Mouse (Mus musculus) cerebellum, adult 11-12 months (tissue): ENCODE results near the gene Pard6b.
"Not testable (repeated sequence)": the region's sequence is repeated elsewhere in the genome, so short reads cannot be mapped to it uniquely, and the experiment has no call there.

Experiments used
- DNase-seq: peaks from one replicate; pipeline ENCODE4 v3.0.0; 2022

Gene Pard6b

DNA sequence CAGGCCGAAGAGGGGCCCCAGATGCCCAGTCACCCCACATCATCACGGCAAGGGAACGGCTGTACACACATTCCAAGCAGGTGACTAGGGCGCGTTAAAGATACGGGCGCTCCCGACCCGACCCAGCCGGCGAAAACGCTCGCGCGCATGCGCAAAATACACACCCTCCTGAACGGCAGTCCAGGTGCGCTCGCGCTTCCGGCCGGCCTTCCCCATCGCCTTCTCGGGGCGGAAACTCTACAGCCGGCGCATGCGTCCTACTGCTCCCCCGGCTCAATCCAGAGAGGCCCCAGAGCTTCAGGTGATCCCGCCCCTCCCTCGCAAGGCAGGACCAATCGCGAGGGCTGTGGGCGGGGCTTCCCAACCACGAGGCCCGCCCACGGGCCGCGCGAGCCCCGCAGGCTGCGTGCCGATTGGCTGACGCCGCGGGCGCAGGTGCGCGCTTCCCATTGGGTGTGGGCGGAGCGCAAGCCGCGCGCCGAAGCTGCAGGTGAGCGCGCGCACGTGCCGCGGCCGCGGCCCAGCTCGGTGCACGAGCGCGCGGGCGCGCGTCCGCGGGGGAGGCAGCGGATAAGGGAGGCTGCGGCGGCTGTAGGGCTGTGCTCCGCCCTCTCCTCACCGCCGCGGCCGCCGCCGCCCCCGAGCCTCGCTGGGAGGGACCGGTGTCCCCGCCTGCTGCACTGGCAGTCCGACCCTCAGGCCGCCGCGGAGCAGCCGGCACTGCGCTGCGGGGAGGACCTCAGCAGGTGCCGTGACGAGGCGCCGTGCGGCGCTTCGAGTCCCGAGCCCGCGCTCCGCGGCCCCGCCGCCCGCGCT, at the start of gene Pard6b:
Pard6b (plus strand) TSS at position 574 of the 816 bp plus-strand sequence.
- DNase-seq, result peak; percentile 100

DNA sequence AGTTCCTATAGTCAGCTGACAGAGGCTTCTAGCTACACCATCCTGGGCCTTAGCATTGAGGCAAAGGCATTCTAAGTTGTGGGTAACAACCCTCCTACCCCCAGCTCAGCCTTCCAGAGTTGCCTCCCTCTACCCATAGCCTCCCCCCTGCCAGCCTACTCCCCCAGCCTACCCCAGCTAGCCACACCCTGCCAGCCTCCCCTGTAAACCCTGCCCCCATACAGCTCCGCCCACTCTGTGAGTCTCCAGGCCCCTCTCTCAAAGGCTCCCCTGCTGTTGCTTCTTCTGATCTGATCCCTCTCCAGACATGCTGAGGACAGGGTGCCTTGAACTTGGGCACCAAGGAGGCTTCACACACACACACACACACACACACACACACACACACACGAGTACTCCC, 49.0 kb upstream of the Pard6b start:
- DNase-seq, result no peak

DNA sequence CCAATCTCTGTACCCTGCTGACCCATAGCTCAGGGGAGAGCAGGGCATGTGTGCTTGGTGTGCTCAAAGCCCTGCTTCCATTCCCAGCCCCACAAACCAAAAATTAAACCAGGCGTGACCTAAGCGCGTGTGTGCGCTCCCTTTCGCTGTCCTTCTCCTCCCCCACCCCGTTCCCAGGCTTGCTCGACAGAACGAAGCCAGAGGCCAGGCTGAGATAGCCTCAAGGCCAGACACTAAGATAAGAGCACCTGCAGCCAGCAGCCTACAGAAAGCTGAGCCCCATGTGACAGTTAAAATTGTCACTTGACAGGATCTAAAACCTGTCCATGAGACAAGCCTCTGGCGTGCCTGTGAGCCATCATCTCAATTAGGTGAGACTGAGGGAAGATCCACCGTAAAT, 46.9 kb upstream of the Pard6b start:
- no peak for DNase-seq

DNA sequence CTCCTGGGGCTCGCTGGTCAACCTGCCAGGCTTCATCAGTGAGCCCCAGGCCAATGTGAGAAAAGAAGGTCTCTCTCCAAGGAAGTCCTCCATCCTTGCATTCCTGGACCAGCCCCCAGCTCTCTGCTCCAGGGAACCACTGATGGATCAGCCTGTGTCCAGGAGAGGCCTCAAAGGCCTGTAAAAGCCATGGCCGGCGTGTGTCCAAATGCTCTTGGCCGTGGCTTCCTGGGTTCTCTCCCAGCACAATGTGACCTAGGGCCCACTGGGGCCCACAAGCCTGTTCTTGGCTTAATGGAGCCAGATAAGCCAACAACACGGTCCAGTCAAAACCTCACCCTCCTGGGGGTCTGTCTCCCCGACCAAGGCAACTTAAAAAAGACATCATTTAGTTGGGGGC, 44.9 kb upstream of the Pard6b start:
- no peak for DNase-seq

DNA sequence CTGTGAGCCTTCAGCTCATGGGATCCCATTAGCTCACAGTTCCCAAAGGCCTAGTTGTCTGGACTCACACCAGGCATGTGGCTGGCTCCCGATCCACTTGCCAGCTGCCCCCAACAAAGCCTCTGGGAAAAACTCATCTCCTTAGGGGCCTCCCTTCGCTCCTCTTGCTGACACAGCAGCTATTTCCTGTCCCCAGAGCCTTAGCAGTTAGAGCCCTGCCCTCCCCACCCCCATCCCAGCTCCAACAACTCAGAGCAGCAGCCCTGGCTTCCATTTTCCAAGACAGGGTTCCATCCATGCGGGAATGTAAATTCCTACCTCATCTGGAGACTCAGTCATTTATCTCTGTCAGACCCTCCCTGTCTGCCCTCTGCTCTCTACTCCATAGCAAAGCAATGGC, 43.7 kb upstream of the Pard6b start:
- no peak for DNase-seq

DNA sequence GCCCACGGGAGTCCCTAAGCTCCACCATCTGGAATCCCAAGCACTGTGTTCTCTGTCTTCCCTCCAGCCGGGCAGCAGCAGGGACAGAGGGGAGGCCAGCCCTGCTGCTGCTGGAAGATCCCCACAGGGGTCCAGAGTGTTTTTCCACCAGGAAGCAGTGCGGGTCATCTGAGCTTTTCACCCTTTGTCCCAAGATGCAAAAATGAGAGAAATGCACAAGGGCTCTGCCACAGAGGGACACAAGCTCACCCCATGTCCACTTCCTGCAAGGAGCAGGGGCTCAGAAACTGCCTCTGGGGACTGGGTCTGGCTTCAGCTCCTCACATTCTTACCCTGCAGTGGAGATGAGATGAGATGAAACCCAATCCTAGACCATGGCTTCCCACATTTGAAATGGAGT, 40.1 kb upstream of the Pard6b start:
- no peak for DNase-seq

DNA sequence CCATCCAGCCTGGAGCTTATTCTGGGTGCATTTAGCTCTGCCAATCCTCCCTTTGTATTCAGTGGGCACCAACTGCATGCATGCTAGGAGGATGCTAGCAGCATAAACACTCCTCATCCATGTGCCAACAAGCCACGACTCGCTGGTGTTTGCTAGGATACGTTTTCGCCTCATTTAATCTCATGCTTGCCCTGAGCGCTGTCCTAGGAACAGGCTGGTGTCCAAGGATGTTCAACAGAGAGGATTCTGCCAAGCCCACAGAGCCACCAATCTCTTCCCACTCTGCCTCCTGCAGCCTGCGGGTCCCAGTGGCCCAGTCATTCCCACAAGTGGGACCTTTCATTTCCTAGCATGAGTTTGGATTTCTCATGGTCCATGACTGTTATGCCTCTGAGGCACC, 38.8 kb upstream of the Pard6b start:
- peak; percentile 13 for DNase-seq

DNA sequence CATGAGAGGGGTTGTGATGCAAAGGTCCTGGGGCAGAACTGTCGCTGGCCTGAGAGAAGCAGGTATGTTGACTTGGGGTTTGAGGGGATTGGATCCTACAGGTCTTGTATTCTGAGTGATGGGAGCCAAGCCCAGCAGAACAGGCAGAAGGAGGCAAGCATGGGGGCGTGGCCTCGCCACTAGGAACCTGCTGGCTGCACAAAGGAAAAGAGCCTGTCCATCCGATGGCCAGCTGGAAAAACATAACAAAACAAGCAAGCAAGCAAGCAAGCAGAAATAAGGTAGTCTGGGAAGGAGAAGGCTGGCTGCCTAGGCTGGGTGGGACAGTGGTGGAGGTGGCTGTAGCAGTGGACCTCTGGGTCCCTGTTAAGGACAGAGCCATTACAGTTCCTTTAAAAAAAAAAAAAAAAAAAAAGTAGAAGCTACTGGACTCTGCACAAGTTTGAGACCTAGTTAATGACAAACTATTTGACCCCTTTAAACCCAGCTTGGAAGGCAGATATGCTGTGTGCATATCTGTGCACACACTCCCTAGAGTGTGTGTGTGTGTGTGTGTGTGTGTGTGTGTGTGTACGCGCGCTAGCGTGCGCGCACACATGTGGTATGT, 36.0 kb upstream of the Pard6b start:
- no peak for DNase-seq

DNA sequence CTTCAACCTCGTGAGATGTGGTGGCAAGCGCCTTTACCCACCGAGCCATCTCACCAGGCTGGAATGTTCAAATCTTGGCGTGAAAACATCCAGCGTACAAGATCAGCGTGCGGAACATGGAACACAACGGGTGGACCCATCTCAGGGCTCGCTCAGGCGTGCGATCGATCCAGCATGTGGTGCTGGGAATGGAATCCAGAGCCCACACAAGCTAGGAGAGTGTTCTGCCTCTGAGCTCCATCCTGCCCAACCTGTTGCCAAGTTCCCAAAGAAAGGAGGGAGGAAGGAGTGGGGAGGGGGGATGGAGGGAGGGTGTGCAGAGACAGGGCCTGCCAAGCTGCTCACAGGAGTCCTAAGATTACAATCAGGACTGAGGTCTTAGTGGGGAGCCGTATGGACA, 35.4 kb upstream of the Pard6b start:
- no peak for DNase-seq

DNA sequence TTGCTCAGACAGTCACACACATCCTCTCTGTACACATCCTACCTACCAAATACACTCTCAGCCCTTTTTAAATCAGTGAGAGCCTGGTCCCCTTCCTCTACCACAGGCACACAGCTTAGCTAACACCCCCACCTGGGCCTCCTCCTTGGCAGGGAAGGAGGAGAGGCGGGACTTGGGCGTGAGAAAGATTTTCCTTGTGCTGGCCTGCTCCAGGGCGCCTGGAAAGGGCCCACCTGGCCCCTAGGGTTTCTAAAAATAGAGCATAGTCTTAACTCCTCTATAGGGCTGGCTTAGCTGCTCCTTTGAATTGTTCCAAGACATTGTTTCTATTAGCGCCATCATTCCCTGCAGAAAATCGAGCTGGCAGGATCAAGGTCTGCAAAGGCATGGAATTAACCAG, 35.0 kb upstream of the Pard6b start:
- DNase-seq, result no peak

DNA sequence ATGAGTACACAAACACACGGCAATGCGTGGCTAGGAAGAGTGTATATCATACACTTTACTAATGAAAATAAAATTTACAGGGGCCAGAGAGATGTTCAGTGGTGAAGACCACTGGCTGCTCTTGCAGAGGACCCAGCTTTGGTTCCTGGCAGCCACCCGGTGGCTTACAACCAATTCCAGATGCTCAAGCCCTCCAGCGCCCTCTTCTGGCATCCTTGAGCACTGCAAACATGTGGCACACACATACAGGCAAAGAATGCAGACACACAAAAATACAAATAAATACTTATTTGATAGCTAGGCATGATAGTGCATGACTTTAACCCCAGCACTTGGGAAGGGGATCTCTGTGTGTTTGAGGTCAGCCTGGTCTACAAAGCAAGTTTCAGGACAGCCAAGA, 34.3 kb upstream of the Pard6b start:
- DNase-seq, result no peak

DNA sequence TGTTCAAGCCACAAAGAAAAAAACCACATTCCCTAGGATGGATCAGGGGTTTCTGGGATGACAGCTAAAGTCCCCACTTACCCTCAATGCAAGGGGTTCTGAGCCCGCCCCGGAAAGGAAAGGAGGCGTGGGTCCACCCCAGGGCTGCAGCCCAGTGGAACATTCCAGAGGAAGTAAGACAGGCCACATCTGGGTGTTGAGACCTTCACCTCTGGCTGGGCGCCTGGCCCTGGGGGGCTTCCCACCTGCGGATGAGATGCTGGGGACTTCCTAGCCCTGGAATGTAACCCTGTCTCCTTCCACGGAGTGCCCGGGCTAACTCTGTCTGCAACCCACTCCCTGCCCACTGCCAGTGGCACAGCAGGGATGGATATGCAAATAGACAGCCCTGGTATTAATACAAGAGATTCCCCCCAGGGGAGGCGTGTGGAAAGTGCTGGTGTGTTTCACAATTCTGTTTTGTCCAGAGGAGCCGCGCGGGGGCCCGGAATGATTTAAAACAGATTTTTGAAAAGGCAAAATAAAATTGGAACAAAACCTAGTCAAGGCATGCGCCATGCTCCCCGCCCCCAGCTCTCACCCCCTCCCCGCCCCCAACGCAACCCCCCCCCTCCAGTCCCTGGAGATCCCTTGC, 31.7 kb upstream of the Pard6b start:
- DNase-seq, result no peak

DNA sequence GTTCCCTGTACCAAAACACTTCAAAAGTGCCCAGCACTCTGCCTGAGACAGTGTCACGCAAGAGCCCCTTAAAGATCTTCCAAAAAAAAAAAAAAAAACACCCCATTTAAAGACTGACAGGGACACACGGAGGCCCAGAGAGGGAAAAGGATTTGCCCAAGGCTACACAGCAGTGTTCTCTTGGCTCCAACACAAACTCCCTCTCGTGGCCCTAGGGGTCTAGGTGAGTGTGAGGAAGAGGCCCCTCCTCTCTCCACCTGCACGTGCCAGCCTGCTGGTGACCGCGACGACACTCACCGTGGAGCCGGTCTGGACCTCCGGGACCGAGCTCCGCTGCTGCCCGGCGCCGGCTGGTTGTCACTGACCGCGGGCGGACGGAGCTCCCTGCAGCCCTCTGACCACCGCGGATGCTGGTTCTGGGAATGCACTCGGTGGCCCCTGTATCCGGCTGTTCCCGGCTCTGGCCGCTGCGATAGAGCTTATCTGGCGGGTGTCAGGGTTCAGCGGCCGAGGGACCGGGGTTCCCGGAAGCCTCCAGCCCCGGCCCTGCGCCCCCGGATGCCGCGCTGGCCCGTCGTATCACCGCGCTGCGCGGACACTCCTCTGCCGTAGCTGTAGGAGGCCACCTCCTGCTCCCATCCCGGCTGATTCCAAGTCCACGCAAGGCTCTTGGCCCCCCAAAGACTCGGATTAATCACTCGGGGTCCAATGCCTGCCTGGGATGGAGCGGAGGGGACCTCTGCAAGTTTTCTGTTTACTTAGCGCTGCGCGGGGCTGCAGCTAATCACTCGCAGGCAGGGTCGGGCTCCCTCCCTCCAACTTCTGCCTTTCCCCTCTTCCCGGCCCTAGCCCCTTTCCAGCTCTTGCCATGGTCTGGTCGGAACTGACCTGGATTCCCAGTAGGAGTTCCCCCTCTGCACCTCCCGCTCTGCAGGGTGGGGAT, 30.5 kb upstream of the Pard6b start:
- no peak for DNase-seq

DNA sequence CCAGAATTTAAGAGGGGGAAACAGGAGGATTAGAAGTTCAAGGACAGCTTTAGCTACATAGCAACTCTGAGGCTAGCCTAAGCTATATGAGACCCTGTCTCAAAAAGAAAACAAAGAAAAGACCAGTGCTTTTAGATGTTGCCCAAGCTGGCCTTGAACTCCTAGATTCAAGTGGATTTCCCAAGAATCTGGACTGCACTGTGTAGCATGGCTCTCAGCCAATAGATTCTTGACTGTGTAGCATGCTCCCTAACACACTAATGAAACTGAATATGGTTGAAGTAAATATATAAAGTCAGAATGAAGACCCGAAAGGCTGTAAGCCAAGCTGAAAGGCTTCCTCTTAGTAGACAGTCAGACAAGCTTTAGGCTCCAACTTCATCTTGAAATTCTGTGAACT, 28.6 kb upstream of the Pard6b start:
- DNase-seq, result no peak

DNA sequence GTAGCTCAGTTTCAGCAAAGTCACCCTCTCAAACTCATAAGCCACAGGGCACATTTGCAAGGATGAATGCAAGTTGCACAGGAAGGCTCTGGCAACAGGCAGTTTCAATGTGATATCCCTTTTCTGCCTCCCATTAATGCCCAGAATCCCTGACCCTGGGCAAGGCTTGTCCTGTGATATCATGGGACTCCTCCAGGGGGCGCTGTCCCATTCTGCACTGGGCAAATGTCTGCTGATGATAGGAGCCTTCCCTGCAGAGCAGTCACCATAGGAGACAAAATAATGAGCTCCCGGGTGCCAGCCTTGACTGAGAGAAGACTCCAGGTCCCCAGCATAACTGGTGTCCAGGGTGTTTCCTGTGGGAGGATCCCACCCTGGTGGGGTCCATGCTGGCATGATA, 28.1 kb upstream of the Pard6b start:
- DNase-seq, result no peak

DNA sequence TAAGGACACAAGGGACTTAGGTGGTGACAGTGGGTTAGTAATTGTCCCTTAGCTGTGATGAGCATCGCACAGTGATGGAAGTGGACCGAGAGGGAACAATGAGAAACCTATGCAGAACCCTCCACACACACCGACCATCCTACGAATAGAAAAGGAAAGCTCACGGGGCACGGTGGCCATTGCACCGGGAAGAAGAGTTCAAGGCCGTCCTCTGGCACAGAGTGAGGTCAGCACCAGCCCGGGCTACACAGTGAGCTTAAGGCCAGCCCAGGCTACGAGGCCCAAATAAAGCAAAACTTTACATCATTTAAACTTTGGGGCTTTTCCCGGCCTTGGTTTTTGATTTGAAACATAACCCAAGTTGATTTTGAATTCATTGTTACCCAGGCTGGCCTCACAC, 26.7 kb upstream of the Pard6b start:
- no peak for DNase-seq

DNA sequence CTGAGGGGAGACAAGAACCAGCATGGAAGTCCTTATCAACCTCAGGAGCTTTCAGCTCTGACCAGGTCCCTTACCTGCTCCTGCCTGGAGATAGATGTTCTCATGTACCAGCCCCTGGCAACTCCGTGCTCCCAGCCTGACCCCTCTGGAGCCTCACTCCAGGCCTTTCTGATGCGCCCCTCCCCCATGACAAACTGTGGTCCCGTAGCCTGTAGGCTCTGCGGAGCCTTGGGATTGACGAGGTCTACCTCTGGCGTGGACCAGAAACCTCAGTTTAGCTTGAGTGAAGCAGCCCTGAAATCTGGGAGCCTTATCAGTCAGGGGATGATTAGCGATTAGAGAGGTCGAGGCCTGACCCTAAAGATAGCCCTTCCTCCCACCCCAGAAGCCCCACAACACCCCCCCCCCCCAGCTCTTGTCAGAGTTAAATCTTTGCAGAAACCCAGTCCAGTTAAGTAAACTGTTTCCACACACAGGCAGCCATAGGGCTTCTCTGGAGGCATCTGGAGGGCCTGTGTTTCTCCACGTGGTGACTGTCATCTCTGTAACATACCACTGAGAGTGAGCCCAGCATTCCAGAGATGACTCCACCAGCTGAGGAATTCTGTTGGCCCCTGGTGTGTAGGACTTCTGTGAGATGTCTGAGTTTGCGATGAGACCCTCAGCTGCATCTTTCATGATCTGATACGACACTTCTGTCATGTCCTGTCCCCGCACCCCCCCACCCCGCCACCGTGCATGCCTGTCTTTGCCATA, 24.7 kb upstream of the Pard6b start:
- DNase-seq, result no peak

DNA sequence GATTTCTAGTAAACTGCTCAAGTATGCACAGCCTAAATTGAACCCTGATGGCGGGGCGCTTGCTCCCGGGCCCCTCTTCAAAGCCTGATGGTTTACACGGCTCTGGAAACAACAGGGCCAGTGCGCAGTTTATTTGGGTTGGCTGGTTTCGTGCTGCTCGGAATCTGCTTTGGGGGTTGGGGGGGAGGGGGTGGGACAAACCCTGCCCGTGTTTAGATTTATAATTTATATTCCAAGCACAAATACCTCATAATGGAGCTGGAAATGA, 24.2 kb upstream of the Pard6b start:
- no peak for DNase-seq

DNA sequence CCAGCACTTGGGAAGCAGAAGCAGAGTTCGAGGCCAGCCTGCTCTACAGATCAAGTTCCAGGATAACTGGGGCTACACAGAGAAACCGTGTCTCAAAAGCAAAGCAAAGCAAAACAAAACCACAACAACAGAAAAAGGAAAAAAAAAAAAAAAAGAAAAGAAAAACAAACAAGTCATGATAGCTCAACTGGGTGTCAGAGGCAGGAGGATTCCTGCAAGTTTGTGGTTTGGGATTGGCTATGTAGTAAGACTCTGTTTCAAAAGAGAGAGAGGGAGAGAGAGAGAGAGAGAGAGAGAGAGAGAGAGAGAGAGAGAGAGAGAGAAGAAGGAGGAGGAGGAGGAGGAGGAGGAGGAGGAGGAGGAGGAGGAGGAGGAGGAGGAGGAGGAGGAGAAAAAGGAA, 22.9 kb upstream of the Pard6b start:
- not testable (repeated sequence) for DNase-seq

DNA sequence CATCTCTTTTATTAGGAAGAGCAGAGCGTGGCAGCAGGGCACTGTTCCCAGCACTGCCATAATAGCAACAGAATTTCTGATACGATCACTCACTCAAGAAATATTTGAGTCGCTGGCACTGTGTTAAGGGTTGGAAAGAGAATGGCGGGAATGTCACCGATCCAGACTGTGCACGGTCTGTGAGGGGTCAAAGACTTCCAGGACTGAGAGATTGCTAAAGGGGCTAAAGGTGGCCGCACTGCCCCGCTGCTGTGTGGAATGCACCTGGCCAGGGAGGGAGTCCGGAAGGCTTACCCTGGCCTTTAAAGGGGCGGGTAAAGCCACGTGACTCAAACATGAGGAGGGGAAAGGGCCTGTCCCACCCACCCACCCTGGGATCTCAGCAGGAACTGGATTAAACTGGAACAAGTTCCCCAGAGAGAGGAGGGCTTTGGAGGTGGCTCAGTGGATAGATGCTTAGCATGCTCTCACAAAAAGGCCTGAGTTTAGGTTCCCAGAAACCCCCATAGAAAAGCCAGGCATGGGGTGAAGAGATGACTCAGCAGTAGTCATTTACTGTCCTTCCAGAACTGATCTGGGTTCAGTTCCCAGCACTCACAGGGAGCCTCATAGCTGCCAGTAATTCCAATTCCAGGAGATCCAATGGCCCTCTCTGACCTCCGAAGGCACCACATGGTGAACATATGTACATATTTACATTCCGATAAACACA, 22.2 kb upstream of the Pard6b start:
- DNase-seq, result no peak

DNA sequence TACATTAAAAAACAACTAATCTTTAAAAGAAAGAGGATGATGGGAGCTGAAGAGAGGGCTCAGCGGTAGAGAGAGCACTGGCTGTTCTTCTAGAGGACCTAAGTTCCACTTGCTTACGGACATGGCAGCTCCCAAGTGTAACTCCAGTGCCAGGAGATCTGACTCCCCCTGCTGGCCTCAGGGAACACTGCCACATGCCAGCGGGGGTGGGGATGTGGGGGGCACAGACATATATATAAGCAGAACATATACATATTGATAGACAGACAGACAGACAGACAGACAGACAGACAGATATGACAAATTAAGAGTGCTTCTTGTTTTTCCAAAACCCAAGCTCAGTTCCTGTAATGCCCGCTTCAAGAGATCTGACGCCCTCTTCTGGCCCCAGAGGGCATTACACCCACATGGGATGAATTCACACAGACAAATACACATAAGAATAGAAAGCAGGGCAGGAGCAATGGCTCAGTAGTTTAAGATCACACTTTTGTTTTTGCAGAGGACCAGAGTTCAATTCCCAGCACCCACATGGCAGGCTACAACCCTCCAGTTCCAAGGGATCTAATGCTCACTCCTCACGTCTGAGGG, 21.5 kb upstream of the Pard6b start:
- DNase-seq, result no peak

DNA sequence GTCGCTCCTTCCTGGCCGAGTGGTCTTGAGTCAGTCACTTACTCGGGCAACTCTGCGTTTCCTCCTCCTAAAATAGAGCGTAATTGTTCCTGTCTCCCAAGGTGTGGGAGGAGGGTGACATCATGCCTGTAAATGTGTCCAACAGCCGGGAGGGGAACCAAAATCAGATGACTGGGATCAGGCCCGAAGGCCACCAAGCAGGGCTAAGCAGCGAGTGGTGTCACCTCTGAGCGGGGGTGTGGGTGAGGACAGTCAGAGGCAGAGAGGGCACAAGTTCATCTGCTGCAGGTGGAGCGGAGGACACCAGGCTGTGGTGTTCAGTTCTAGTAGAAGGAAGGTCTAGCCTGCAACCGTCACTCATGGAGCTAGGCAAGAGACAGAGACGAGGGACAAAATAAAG, 17.1 kb upstream of the Pard6b start:
- DNase-seq, result no peak
